Mouse (Mus musculus) CH12.LX (cell line): Measurements from ENCODE around the gene Prrc2a. TPM values are rescaled to one million over a fixed set of nuclear protein-coding genes. Genes with fewer than 3 reads are reported as not detected.

ENCODE experiments used
- DNase-seq: peaks from one replicate; pipeline ENCODE4 v3.0.0-alpha.2; 2013; ENCODE audit errors: extremely low read depth
- H3K27ac ChIP-seq: 2 replicates; pipeline ENCODE4 v1.5.1; 2012; ENCODE audit warnings: low read depth, mild to moderate bottlenecking, control low read depth, moderate library complexity; ENCODE audit not compliant: insufficient read depth
- H3K27me3 ChIP-seq: replicated peaks from 2 replicates; pipeline ENCODE3; 2012; ENCODE audit warnings: inconsistent platforms
- H3K36me3 ChIP-seq, 2 experiments: replicated peaks in 1 of 2; 2 replicates each; pipeline versions ENCODE3 to v1.6.1; 2012; ENCODE audit warnings: inconsistent platforms in 1 of 2, low read length in 1 of 2, mild to moderate bottlenecking in 1 of 2, mixed read lengths in 1 of 2, moderate library complexity in 1 of 2; ENCODE audit not compliant: control insufficient read depth in 1 of 2, insufficient read depth in 1 of 2
- H3K4me1 ChIP-seq, 2 experiments: 2 replicates each; pipeline ENCODE4 v1.6.1; 2012; ENCODE audit warnings: inconsistent platforms in 1 of 2, moderate library complexity in 1 of 2; ENCODE audit not compliant: insufficient read depth in 2 of 2, control insufficient read depth in 1 of 2
- H3K4me2 ChIP-seq: 2 replicates; pipeline ENCODE4 v1.6.1; 2012; ENCODE audit warnings: low read depth, mild to moderate bottlenecking, control low read depth; ENCODE audit not compliant: poor library complexity, insufficient read depth, severe bottlenecking
- H3K4me3 ChIP-seq, 3 experiments: fragments of 150-350 bp in 1 of 3; sonication (generic) in 1 of 3; replicated peaks in 1 of 3; 2 replicates each; pipeline versions ENCODE3 to v1.5.1; 2011 to 2012; ENCODE audit warnings: low read depth in 2 of 3, low read length in 2 of 3, mild to moderate bottlenecking in 2 of 3, moderate library complexity in 2 of 3, control low read depth in 1 of 3, improper control_type of control experiment in 1 of 3, inconsistent platforms in 1 of 3, mixed read lengths in 1 of 3; ENCODE audit not compliant: poor library complexity in 1 of 3
- H3K79me2 ChIP-seq: replicated peaks from 2 replicates; pipeline ENCODE4 v1.6.1; 2012; ENCODE audit warnings: mild to moderate bottlenecking, moderate library complexity; ENCODE audit not compliant: control insufficient read depth, poor library complexity, insufficient read depth, severe bottlenecking; ENCODE audit errors: extremely low read depth
- H3K9ac ChIP-seq: 2 replicates; pipeline ENCODE4 v1.6.1; 2012; ENCODE audit warnings: low read depth, mild to moderate bottlenecking, control low read depth, moderate library complexity; ENCODE audit not compliant: insufficient read depth
- H3K9me3 ChIP-seq: replicated peaks from 2 replicates; pipeline ENCODE3; 2012; ENCODE audit warnings: low read length, inconsistent platforms, mixed read lengths
- BHLHE40 ChIP-seq: IDR thresholded peaks from 2 replicates; pipeline ENCODE4 v1.6.1; 2011; ENCODE audit warnings: mild to moderate bottlenecking, low read depth, low read length, improper control_type of control experiment
- CHD1 ChIP-seq: IDR thresholded peaks from 2 replicates; pipeline ENCODE4 v1.6.1; 2012; ENCODE audit warnings: low read depth, low read length, improper control_type of control experiment, inconsistent platforms
- CHD2 ChIP-seq: IDR thresholded peaks from 2 replicates; pipeline ENCODE4 v1.6.1; 2011; ENCODE audit warnings: low read length, improper control_type of control experiment
- CTCF ChIP-seq, 2 experiments: IDR thresholded peaks in 1 of 2; conservative IDR thresholded peaks in 1 of 2; 2 replicates each; pipeline ENCODE4 v1.5.1; 2011 to 2012; ENCODE audit warnings: low read depth in 2 of 2, low read length in 2 of 2, improper control_type of control experiment in 1 of 2, inconsistent platforms in 1 of 2, mild to moderate bottlenecking in 1 of 2, moderate library complexity in 1 of 2
- E2F4 ChIP-seq: IDR thresholded peaks from 2 replicates; pipeline ENCODE4 v1.6.1; 2011; ENCODE audit warnings: low read depth, low read length, improper control_type of control experiment; ENCODE audit not compliant: insufficient replicate concordance
- ELF1 ChIP-seq: IDR thresholded peaks from 2 replicates; pipeline ENCODE4 v1.6.1; 2014; ENCODE audit warnings: low read depth, mild to moderate bottlenecking, inconsistent platforms, low read length, improper control_type of control experiment
- EP300 ChIP-seq: IDR thresholded peaks from 2 replicates; pipeline ENCODE4 v1.6.1; 2011; ENCODE audit warnings: low read length, improper control_type of control experiment
- ETS1 ChIP-seq: conservative IDR thresholded peaks from 2 replicates; pipeline ENCODE4 v1.6.1; 2012; ENCODE audit warnings: low read depth, mild to moderate bottlenecking, inconsistent platforms, low read length, improper control_type of control experiment, moderate library complexity
- GABPA ChIP-seq: IDR thresholded peaks from 2 replicates; pipeline ENCODE4 v1.6.1; 2012; ENCODE audit warnings: low read depth, low read length, improper control_type of control experiment, inconsistent platforms; ENCODE audit not compliant: insufficient replicate concordance
- HCFC1 ChIP-seq: IDR thresholded peaks from 2 replicates; pipeline ENCODE4 v1.6.1; 2012; ENCODE audit warnings: low read depth, mild to moderate bottlenecking, inconsistent platforms, low read length, improper control_type of control experiment
- IRF4 ChIP-seq: IDR thresholded peaks from 2 replicates; pipeline ENCODE4 v1.6.1; 2014; ENCODE audit warnings: low read depth, mild to moderate bottlenecking, inconsistent platforms, low read length, improper control_type of control experiment
- JUN ChIP-seq: IDR thresholded peaks from 2 replicates; pipeline ENCODE4 v1.6.1; 2011; ENCODE audit warnings: low read depth, mild to moderate bottlenecking, low read length, improper control_type of control experiment, moderate library complexity; ENCODE audit not compliant: insufficient read depth
- KAT2A ChIP-seq: IDR thresholded peaks from 2 replicates; pipeline ENCODE4 v1.6.1; 2012; ENCODE audit warnings: low read length, improper control_type of control experiment, inconsistent platforms; ENCODE audit not compliant: insufficient replicate concordance
- MAFK ChIP-seq: IDR thresholded peaks from 2 replicates; pipeline ENCODE4 v1.6.1; 2011; ENCODE audit warnings: low read length, improper control_type of control experiment; ENCODE audit not compliant: insufficient replicate concordance
- MAX ChIP-seq: IDR thresholded peaks from 2 replicates; pipeline ENCODE4 v1.6.1; 2011; ENCODE audit warnings: low read length, improper control_type of control experiment
- MAZ ChIP-seq: IDR thresholded peaks from 2 replicates; pipeline ENCODE4 v1.6.1; 2012; ENCODE audit warnings: low read depth, mild to moderate bottlenecking, inconsistent platforms, low read length, improper control_type of control experiment, moderate library complexity
- MEF2A ChIP-seq: IDR thresholded peaks from 2 replicates; pipeline ENCODE4 v1.6.1; 2014; ENCODE audit warnings: low read depth, mild to moderate bottlenecking, inconsistent platforms, low read length, improper control_type of control experiment, borderline replicate concordance
- MXI1 ChIP-seq: IDR thresholded peaks from 2 replicates; pipeline ENCODE4 v1.6.1; 2011; ENCODE audit warnings: mild to moderate bottlenecking, low read depth, low read length, improper control_type of control experiment
- MYC ChIP-seq: IDR thresholded peaks from 2 replicates; pipeline ENCODE4 v1.6.1; 2011; ENCODE audit warnings: low read depth, mild to moderate bottlenecking, improper control_type of control experiment, low read length
- NELFE ChIP-seq: IDR thresholded peaks from 2 replicates; pipeline ENCODE4 v1.6.1; 2011; ENCODE audit warnings: low read depth, low read length, improper control_type of control experiment
- PAX5 ChIP-seq: IDR thresholded peaks from 2 replicates; pipeline ENCODE4 v1.6.1; 2012; ENCODE audit warnings: low read length, inconsistent platforms, mixed read lengths
- POLR2A ChIP-seq: IDR thresholded peaks from 2 replicates; pipeline ENCODE4 v1.6.1; 2011; ENCODE audit warnings: low read depth, mild to moderate bottlenecking, improper control_type of control experiment, low read length
- POLR2AphosphoS2 ChIP-seq: IDR thresholded peaks from 2 replicates; pipeline ENCODE4 v1.6.1; 2011; ENCODE audit warnings: low read depth, low read length, improper control_type of control experiment
- RAD21 ChIP-seq: IDR thresholded peaks from 2 replicates; pipeline ENCODE4 v1.6.1; 2011; ENCODE audit warnings: low read depth, mild to moderate bottlenecking, low read length, improper control_type of control experiment, moderate library complexity
- RCOR1 ChIP-seq: conservative IDR thresholded peaks from 2 replicates; pipeline ENCODE4 v1.6.1; 2012; ENCODE audit warnings: low read depth, mild to moderate bottlenecking, inconsistent platforms, low read length, improper control_type of control experiment
- SMC3 ChIP-seq: IDR thresholded peaks from 2 replicates; pipeline ENCODE4 v1.6.1; 2011; ENCODE audit warnings: low read depth, low read length, improper control_type of control experiment
- TBP ChIP-seq: conservative IDR thresholded peaks from 2 replicates; pipeline ENCODE4 v1.6.1; 2011; ENCODE audit warnings: low read depth, low read length, improper control_type of control experiment
- TCF12 ChIP-seq: IDR thresholded peaks from 2 replicates; pipeline ENCODE4 v1.6.1; 2014; ENCODE audit warnings: low read depth, mild to moderate bottlenecking, inconsistent platforms, low read length, improper control_type of control experiment
- USF1 ChIP-seq: IDR thresholded peaks from 2 replicates; pipeline ENCODE4 v1.6.1; 2014; ENCODE audit warnings: low read depth, mild to moderate bottlenecking, inconsistent platforms, low read length, improper control_type of control experiment
- USF2 ChIP-seq: conservative IDR thresholded peaks from 2 replicates; pipeline ENCODE4 v1.6.1; 2011; ENCODE audit warnings: low read depth, low read length, improper control_type of control experiment
- ZC3H11A ChIP-seq: IDR thresholded peaks from 2 replicates; pipeline ENCODE4 v1.6.1; 2012; ENCODE audit warnings: low read depth, mild to moderate bottlenecking, inconsistent platforms, low read length, improper control_type of control experiment
- ZKSCAN1 ChIP-seq: IDR thresholded peaks from 2 replicates; pipeline ENCODE4 v1.6.1; 2012; ENCODE audit warnings: low read depth, inconsistent platforms, low read length, improper control_type of control experiment, borderline replicate concordance
- ZMIZ1 ChIP-seq: IDR thresholded peaks from 2 replicates; pipeline ENCODE4 v1.6.1; 2012; ENCODE audit warnings: low read depth, mild to moderate bottlenecking, inconsistent platforms, low read length, improper control_type of control experiment
- ZNF384 ChIP-seq: IDR thresholded peaks from 2 replicates; pipeline ENCODE4 v1.6.1; 2012; ENCODE audit warnings: low read depth, low read length, improper control_type of control experiment, inconsistent platforms
- dilution Hi-C: fragments of 300-500 bp; cut with MboI; formaldehyde crosslinking; loops from 2 replicates; pipeline ENCODE4 v1.14.3; 2020; ENCODE audit warnings: low sequenced_read_pairs; ENCODE audit not compliant: extremely low pct_unique_long_range_greater_than_20kb, extremely low pct_ligation_motif_present
- in situ Hi-C: fragments of 300-500 bp; cut with MboI; formaldehyde crosslinking; loops from 3 replicates; pipeline ENCODE4 v1.14.3; 2019; ENCODE audit warnings: low sequenced_read_pairs, low pct_ligation_motif_present, low pct_unique_long_range_greater_than_20kb, mixed read lengths
- polyA plus RNA-seq: library from polyadenylated mRNA; unstranded; fragments of >175 nt; gene quantifications from 2 replicates; pipeline ENCODE4 v1.2.1, GENCODE M21; 2012; ENCODE audit warnings: low read depth; ENCODE audit not compliant: insufficient read length
- total RNA-seq, 2 experiments: library from RNA; depleted of rRNA; stranded (reverse); fragments of 300-350 nt in 1 of 2; fragments of >200 nt in 1 of 2; gene quantifications; 2 replicates each; pipeline ENCODE4 v1.2.3; 2012 to 2014

Prrc2a gene
- total and polyA plus RNA-seq, 3 experiments = 31.3 to 313 (median 80.4) TPM

GRCm38 (mm10) chr17:35175382-35175781 lies 10.7 kb upstream of the Prrc2a start (continued):
- peak; percentile 45; the same call in 1 of the 2 replicates for TF ChIP-seq MAZ
- no peak; the same call in 1 of the 2 replicates for TF ChIP-seq MXI1
- TF ChIP-seq HCFC1 = no peak
- TF ChIP-seq CHD1 = peak; percentile 60; the same call in 1 of the 2 replicates
- TF ChIP-seq KAT2A = no peak
- TF ChIP-seq USF1 = no peak
- TF ChIP-seq ETS1 = no peak
- no peak for TF ChIP-seq RAD21
- no peak for TF ChIP-seq POLR2AphosphoS2

DNA sequence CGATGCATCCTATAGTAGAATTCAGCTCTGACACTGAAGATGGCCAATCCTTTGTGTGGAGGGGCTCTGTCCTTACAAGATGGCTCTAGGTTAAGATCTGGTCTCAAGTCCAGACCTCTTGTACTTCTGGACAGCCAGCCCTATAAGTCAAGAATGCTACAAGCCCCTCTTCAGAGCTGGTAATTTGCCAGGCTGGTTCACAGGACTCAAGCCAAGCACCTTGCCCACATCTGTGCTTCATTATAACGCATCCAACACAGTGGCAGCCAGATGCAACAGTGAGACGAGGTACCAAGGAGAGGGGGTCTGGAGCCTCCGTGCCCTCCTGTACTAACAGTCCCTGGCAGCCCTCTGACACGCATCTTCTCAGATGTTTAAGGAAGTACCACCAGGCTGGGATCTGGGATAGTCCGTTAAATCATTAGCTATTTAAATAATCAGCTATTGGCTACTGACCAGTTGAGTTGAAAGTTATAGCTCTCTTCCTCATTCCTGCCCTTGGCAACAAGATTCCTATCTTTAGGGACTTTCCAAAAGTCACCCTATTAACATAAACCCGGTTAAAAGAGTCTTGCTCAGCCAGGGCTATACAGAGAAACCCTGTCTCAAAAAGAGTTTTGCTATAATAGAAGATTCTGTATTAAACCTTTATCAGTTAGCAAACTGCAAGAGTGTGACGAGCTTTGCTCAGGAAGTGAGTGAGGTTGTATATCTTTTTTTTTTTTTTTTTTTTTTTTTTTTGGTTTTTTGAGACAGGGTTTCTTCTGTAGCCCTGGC lies 9.7 kb upstream of the Prrc2a start:
- dilution Hi-C loops = no loop called here
- peak overlapping the region; percentile 98 for H3K27ac ChIP-seq
- no peaks in the 10 kb centered on the region for H3K9me3 ChIP-seq
- peak; percentile 61 for DNase-seq
- H3K36me3 ChIP-seq = no peaks in the 10 kb centered on the region
- in situ Hi-C loops = loop anchor here (5.0 kb wide), 1 partner anchor 58 kb away; the partner anchor contains the start of gene Atp6v1g2
- H3K4me1 ChIP-seq = peaks cover 17 to 53% of the 10 kb centered on the region in 2 experiments
- H3K4me2 ChIP-seq = peak overlapping the region; percentile 53
- H3K79me2 ChIP-seq = no peaks in the 10 kb centered on the region
- no peaks in the 10 kb centered on the region for H3K27me3 ChIP-seq
- H3K9ac ChIP-seq = peak overlapping the region; percentile 46
- H3K4me3 ChIP-seq = peak overlapping the region in 1 of 3 experiments; percentile 21
- TF ChIP-seq TCF12 = peak; percentile 14; the same call in 1 of the 2 replicates
- no peak for TF ChIP-seq JUN
- TF ChIP-seq USF2 = no peak
- no peak for TF ChIP-seq MEF2A
- TF ChIP-seq SMC3 = no peak
- TF ChIP-seq ZKSCAN1 = no peak
- TF ChIP-seq RCOR1 = no peak
- no peak for TF ChIP-seq GABPA
- TF ChIP-seq PAX5 = no peak
- no peak for TF ChIP-seq POLR2AphosphoS2
- no peak for TF ChIP-seq KAT2A
- peak; percentile 83 for TF ChIP-seq ZNF384
- TF ChIP-seq MAFK = no peak
- TF ChIP-seq BHLHE40 = peak; percentile 20; the same call in 1 of the 2 replicates
- no peak for TF ChIP-seq USF1
- TF ChIP-seq CTCF (conservative IDR thresholded peaks at IDR 0.05 in 1 of 2, IDR thresholded peaks at IDR 0.05 in 1 of 2; ENCODE audit: low read depth in 2 of 2, low read length in 2 of 2) = no peak
- peak; percentile 41; the same call in 1 of the 2 replicates for TF ChIP-seq IRF4
- TF ChIP-seq MAZ = no peak
- no peak; the same call in 1 of the 2 replicates for TF ChIP-seq CHD1
- no peak for TF ChIP-seq E2F4
- TF ChIP-seq MYC = 0 out of 2 replicates have a peak, but pooled peaks have one; percentile 27
- TF ChIP-seq TBP = no peak
- TF ChIP-seq NELFE = no peak
- TF ChIP-seq ELF1 = peak; percentile 59; the same call in 1 of the 2 replicates
- TF ChIP-seq ZMIZ1 = no peak
- TF ChIP-seq ETS1 = peak; percentile 41; the same call in 1 of the 2 replicates
- no peak for TF ChIP-seq MAX
- no peak for TF ChIP-seq ZC3H11A
- TF ChIP-seq RAD21 = no peak
- no peak for TF ChIP-seq MXI1
- TF ChIP-seq HCFC1 = no peak
- TF ChIP-seq POLR2A = no peak
- TF ChIP-seq EP300 = peak; percentile 53; the same call in 1 of the 2 replicates
- TF ChIP-seq CHD2 = no peak
